In the genomic region with DNA sequence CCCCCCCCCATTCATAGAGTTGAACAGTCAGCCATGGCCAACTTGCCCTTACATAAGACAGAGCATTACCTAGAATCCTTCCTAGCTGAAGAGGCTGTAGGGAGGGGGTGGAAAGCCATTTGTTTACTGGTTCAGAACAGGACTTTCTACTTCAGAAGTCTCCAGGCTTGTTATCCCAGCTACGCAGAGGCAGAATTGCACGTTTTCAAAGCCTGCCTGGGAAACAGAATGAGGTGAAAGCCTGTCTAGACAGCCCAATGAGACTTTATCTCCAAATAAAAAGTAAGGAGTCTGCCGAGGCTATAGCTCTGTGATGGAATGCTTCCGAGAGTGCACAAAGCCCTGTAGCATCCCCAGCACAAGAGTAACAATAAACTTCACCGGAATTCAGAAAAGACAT, we compare ENCODE assay signal across 9 mouse cellular contexts.
DNase-seq lines count a peak whose midpoint lies in the region; ATAC-seq and TF ChIP-seq lines count a peak whose summit lies in the region.
"Had no signal": no experiment of that assay in that cellular context is flagged by ENCODE, and none has a peak within 500 bp of the region (broad histone marks: within the 10 kb centered on the region; RNA-seq: fewer than 3 reads in every experiment).

No protein-coding gene starts in this region.

- no peaks in the 10 kb centered on the region for H3K36me3 ChIP-seq in hindbrain, embryonic 10.5 days
- no peaks in the 10 kb centered on the region for H3K36me3 ChIP-seq in hindbrain, embryonic 11.5 days (ENCODE audit: control insufficient read depth, insufficient read depth, low read length)
- no peaks in the 10 kb centered on the region for H3K36me3 ChIP-seq in forebrain, embryonic 12.5 days (replicated peaks)
- H3K36me3 ChIP-seq in liver, postnatal 0 days (replicated peaks; ENCODE audit: insufficient read depth, low read length): no peaks in the 10 kb centered on the region
- H3K36me3 ChIP-seq: liver, embryonic 15.5 days had no signal

- DNase-seq in hindbrain, embryonic 10.5 days (ENCODE audit: low spot score): no peak
- no peak for DNase-seq in hindbrain, embryonic 11.5 days (ENCODE audit: low spot score)
- DNase-seq in liver, postnatal 0 days: no peak
- no peak for DNase-seq in urinary bladder, postnatal 25 days (ENCODE audit: low spot score)
- no peak for DNase-seq in adrenal gland, postnatal 25 days
- no peak for DNase-seq in ovary, adult 18-20 months (ENCODE audit: low spot score)

- H3K9ac ChIP-seq in hindbrain, embryonic 11.5 days (ENCODE audit: low read depth, low read length): no peak overlapping the region
- no peak overlapping the region for H3K9ac ChIP-seq in forebrain, embryonic 12.5 days
- H3K9ac ChIP-seq in liver, postnatal 0 days (replicated peaks): no peak overlapping the region
- H3K9ac ChIP-seq: liver, embryonic 15.5 days had no signal

- H3K4me2 ChIP-seq in hindbrain, embryonic 11.5 days (replicated peaks; ENCODE audit: low read depth, low read length): no peak overlapping the region
- no peak overlapping the region for H3K4me2 ChIP-seq in forebrain, embryonic 12.5 days
- H3K4me2 ChIP-seq in liver, postnatal 0 days (ENCODE audit: low read depth, low read length): no peak overlapping the region

- no peak overlapping the region for H3K4me3 ChIP-seq in hindbrain, embryonic 10.5 days
- H3K4me3 ChIP-seq in hindbrain, embryonic 11.5 days (ENCODE audit: low read depth, low read length): no peak overlapping the region
- H3K4me3 ChIP-seq in brown adipose tissue, adult 24 weeks (ENCODE audit: insufficient read depth, low read depth, low read length): no peak overlapping the region
- no peak overlapping the region for H3K4me3 ChIP-seq in forebrain, embryonic 12.5 days (replicated peaks)
- no peak overlapping the region for H3K4me3 ChIP-seq in liver, postnatal 0 days (ENCODE audit: low read depth, low read length)
- H3K4me3 ChIP-seq: liver, embryonic 15.5 days had no signal

- H3K4me1 ChIP-seq in hindbrain, embryonic 10.5 days (replicated peaks): peaks cover 92% of the 10 kb centered on the region
- peaks cover 29% of the 10 kb centered on the region for H3K4me1 ChIP-seq in hindbrain, embryonic 11.5 days (replicated peaks; ENCODE audit: control insufficient read depth, insufficient read depth, low read length)
- peaks cover 54% of the 10 kb centered on the region for H3K4me1 ChIP-seq in brown adipose tissue, adult 24 weeks (ENCODE audit: control insufficient read depth, insufficient read depth, insufficient read length, low read length)
- H3K4me1 ChIP-seq in forebrain, embryonic 12.5 days: peaks cover 96% of the 10 kb centered on the region
- peaks cover 66% of the 10 kb centered on the region for H3K4me1 ChIP-seq in liver, postnatal 0 days (ENCODE audit: insufficient read depth)

- TF ChIP-seq CTCF in liver, postnatal 0 days (IDR thresholded peaks at IDR 0.05; ENCODE audit: low read depth): no peak

- TF ChIP-seq EP300 in liver, postnatal 0 days (IDR thresholded peaks at IDR 0.05; ENCODE audit: low read depth): no peak

- WGBS in hindbrain, embryonic 10.5 days: 81% methylated on average over 5 of the region's 5 CpGs
- 75% methylated on average over 5 of the region's 5 CpGs for WGBS in hindbrain, embryonic 11.5 days
- 67% methylated on average over 5 of the region's 5 CpGs for WGBS in forebrain, embryonic 12.5 days
- 79% methylated on average over 5 of the region's 5 CpGs for WGBS in liver, postnatal 0 days (ENCODE audit: insufficient replicate concordance)

- no peak for ATAC-seq in hindbrain, embryonic 11.5 days (ENCODE audit: low FRiP score)
- ATAC-seq in forebrain, embryonic 12.5 days (ENCODE audit: low FRiP score): no peak
- no peak for ATAC-seq in liver, postnatal 0 days

- no peaks in the 10 kb centered on the region for H3K9me3 ChIP-seq in hindbrain, embryonic 10.5 days
- no peaks in the 10 kb centered on the region for H3K9me3 ChIP-seq in hindbrain, embryonic 11.5 days (ENCODE audit: control insufficient read depth, low read length)
- H3K9me3 ChIP-seq in forebrain, embryonic 12.5 days: no peaks in the 10 kb centered on the region
- H3K9me3 ChIP-seq in liver, postnatal 0 days (ENCODE audit: low read length): no peaks in the 10 kb centered on the region
- H3K9me3 ChIP-seq: liver, embryonic 15.5 days had no signal

- H3K27me3 ChIP-seq in hindbrain, embryonic 10.5 days (ENCODE audit: insufficient read depth, poor library complexity, severe bottlenecking): peaks cover 4% of the 10 kb centered on the region; the same call in 1 of the 2 replicates
- no peaks in the 10 kb centered on the region for H3K27me3 ChIP-seq in hindbrain, embryonic 11.5 days (ENCODE audit: control insufficient read depth, insufficient read depth, low read length)
- H3K27me3 ChIP-seq in forebrain, embryonic 12.5 days: 0 out of 2 replicates have a peak, but pooled peaks cover 5% of the 10 kb centered on the region
- H3K27me3 ChIP-seq in liver, postnatal 0 days (ENCODE audit: insufficient read depth, low read length): no peaks in the 10 kb centered on the region
- H3K27me3 ChIP-seq: liver, embryonic 15.5 days had no signal

- peak overlapping the region; percentile 89 for H3K27ac ChIP-seq in hindbrain, embryonic 10.5 days
- no peak overlapping the region; the same call in 1 of the 2 replicates for H3K27ac ChIP-seq in hindbrain, embryonic 11.5 days (ENCODE audit: low read depth, low read length)
- H3K27ac ChIP-seq in brown adipose tissue, adult 24 weeks (replicated peaks; ENCODE audit: low read depth, low read length): peak overlapping the region; percentile 19; the same call in 1 of the 2 replicates
- peak overlapping the region; percentile 97 for H3K27ac ChIP-seq in forebrain, embryonic 12.5 days
- H3K27ac ChIP-seq in liver, postnatal 0 days (ENCODE audit: low read depth): peak overlapping the region; percentile 94; the same call in 1 of the 2 replicates
